Mouse (Mus musculus) gastrocnemius, postnatal 4 days (tissue): ENCODE measurements around the gene Qrsl1. TPM values are rescaled to one million over a fixed set of nuclear protein-coding genes. Genes with fewer than 3 reads are reported as not detected.

ENCODE experiments used
- DNase-seq, 2 experiments: peaks; one replicate each; pipeline ENCODE4 v3.0.0; 2021 to 2022; ENCODE audit warnings: low spot score in 2 of 2, mixed read lengths in 2 of 2
- total RNA-seq, 2 experiments: library from RNA; stranded (reverse); gene quantifications; 2 replicates each; pipeline ENCODE4 v1.2.3; 2021

Qrsl1 gene
- total RNA-seq, 2 experiments from 2014 or later: 9.6 to 12.6 TPM

- no peak for DNase-seq
Observed at GRCm38 (mm10) chr10:43871458-43871857, 30.1 kb downstream of the Qrsl1 start.

- peak in 1 of 2 experiments; percentile 26 for DNase-seq
Observed at GRCm38 (mm10) chr10:43870752-43871151, 30.8 kb downstream of the Qrsl1 start.

GRCm38 (mm10) chr10:43856351-43856750 is 45.2 kb downstream of the Qrsl1 start:
- no peak for DNase-seq

- no peak for DNase-seq
Observed at GRCm38 (mm10) chr10:43855916-43856315, 45.6 kb downstream of the Qrsl1 start.

- no peak for DNase-seq
Observed at GRCm38 (mm10) chr10:43851898-43852297, 49.6 kb downstream of the Qrsl1 start.

- DNase-seq: no peak
Observed at GRCm38 (mm10) chr10:43849478-43849877, 52.1 kb downstream of the Qrsl1 start.

- no peak for DNase-seq
Observed at GRCm38 (mm10) chr10:43846141-43846622, 55.4 kb downstream of the Qrsl1 start.

- DNase-seq: no peak
Observed at GRCm38 (mm10) chr10:43845442-43845841, 56.1 kb downstream of the Qrsl1 start.

GRCm38 (mm10) chr10:43841441-43841840 is 60.1 kb downstream of the Qrsl1 start:
- no peak for DNase-seq

GRCm38 (mm10) chr10:43832868-43833267 is 68.7 kb downstream of the Qrsl1 start:
- peak in 1 of 2 experiments; percentile 30 for DNase-seq

- no peak for DNase-seq
Observed at GRCm38 (mm10) chr10:43830251-43831018, 71.1 kb downstream of the Qrsl1 start.

GRCm38 (mm10) chr10:43828686-43829015 is 72.9 kb downstream of the Qrsl1 start:
- no peak for DNase-seq

- no peak for DNase-seq
Observed at GRCm38 (mm10) chr10:43827958-43828685, 73.4 kb downstream of the Qrsl1 start.

- DNase-seq: no peak
Observed at GRCm38 (mm10) chr10:43826773-43827621, 74.5 kb downstream of the Qrsl1 start.

GRCm38 (mm10) chr10:43825696-43826095 is 75.8 kb downstream of the Qrsl1 start:
- no peak for DNase-seq

- DNase-seq: no peak
Observed at GRCm38 (mm10) chr10:43824713-43825112, 76.8 kb downstream of the Qrsl1 start.

Other genes with a start within 250 kb of the Qrsl1 start
- gene Rtn4ip1, start 62 bp upstream of the Qrsl1 start, total RNA-seq: 10 to 100 TPM; 11.4 to 12.3 TPM
- gene Crybg1, start 247.1 kb upstream of the Qrsl1 start, total RNA-seq: 1 to 10 TPM; 2.7 to 2.9 TPM